Mouse (Mus musculus): ENCODE results near the gene Pex6.

DNA sequence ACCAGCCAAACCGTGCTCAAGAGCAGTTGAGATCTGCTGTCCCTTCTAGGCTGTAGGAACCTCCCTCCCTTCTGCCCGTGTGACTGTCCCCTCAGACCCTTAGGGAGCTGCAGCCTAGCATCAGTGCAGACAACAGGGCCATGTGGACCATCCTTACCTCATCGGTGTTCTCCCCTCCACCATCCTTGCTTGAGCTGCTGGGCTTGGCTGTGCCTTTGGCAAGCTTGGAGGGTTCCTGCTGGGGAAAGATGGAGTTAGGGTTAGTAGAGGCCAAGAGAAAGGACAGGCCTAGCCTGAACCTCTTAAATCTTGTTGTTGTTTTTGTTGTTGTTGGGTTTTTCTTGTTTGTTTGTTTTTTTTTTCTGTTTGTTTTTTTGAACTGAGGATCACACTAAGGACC is 11.4 kb upstream of the Pex6 start:
- TF ChIP-seq CTCF (IDR thresholded peaks at IDR 0.05) (no peak), EP300 (IDR thresholded peaks at IDR 0.05) (no peak)

All from lung, postnatal 0 days (tissue).